Mouse (Mus musculus) hindbrain, embryonic 10.5 days (tissue): Measurements from ENCODE around the gene Clint1. TPM values are rescaled to one million over a fixed set of nuclear protein-coding genes. Genes with fewer than 3 reads are reported as not detected.

ENCODE experiments used
- DNase-seq: peaks from one replicate; pipeline ENCODE4 v3.0.0-alpha.2; 2017; ENCODE audit warnings: low spot score
- H3K27ac ChIP-seq: fragments of 300-500 bp; sonication (generic); 2 replicates; pipeline ENCODE4 v1.5.1; 2016; ENCODE audit warnings: mild to moderate bottlenecking, moderate library complexity
- H3K27me3 ChIP-seq: fragments of 300-500 bp; sonication (generic); 2 replicates; pipeline ENCODE4 v1.6.1; 2016; ENCODE audit warnings: mild to moderate bottlenecking; ENCODE audit not compliant: poor library complexity, insufficient read depth, severe bottlenecking
- H3K36me3 ChIP-seq: fragments of 300-500 bp; sonication (generic); 2 replicates; pipeline ENCODE4 v1.6.1; 2016; ENCODE audit warnings: mild to moderate bottlenecking, moderate library complexity
- H3K4me1 ChIP-seq: fragments of 300-500 bp; sonication (generic); replicated peaks from 2 replicates; pipeline ENCODE4 v1.6.1; 2016; ENCODE audit warnings: mild to moderate bottlenecking
- H3K4me3 ChIP-seq: fragments of 300-500 bp; sonication (generic); 2 replicates; pipeline ENCODE4 v1.5.1; 2016; ENCODE audit warnings: mild to moderate bottlenecking, moderate library complexity
- H3K9me3 ChIP-seq: fragments of 300-500 bp; sonication (generic); 2 replicates; pipeline ENCODE4 v1.6.1; 2016; ENCODE audit warnings: mild to moderate bottlenecking, moderate library complexity
- WGBS: fragments of 180-500 bp; shearing (Covaris S2); methylation state at CpG from one replicate; pipeline ENCODE4 v1.1.7; 2016; 5-methylcytosine and 5-hydroxymethylcytosine counted together
- polyA plus RNA-seq: library from polyadenylated mRNA; unstranded; fragments of >200 nt; fragmentation: Nextera tagmentation; extraction: Ambion mirVana; gene quantifications from 2 replicates; pipeline ENCODE4 v1.2.1, GENCODE M21; 2016

Gene Clint1
- polyA plus RNA-seq, 1 experiment from 2014 or later: 59.1 TPM

GRCm38 (mm10) chr11:45925436-45925835 is 73.6 kb downstream of the Clint1 start:
- Histone ChIP-seq H3K27ac (peak overlapping the region; percentile 79; the same call in 1 of the 2 replicates), H3K36me3 (peaks cover 14% of the 10 kb centered on the region; the same call in 1 of the 2 replicates)

GRCm38 (mm10) chr11:45926640-45927082 is 74.8 kb downstream of the Clint1 start:
- Histone ChIP-seq H3K27ac (peak overlapping the region; percentile 79), H3K4me1 (peaks cover 22% of the 10 kb centered on the region), H3K36me3 (peaks cover 23% of the 10 kb centered on the region), H3K4me3 (peak overlapping the region; percentile 48), H3K9me3 (no peaks in the 10 kb centered on the region), H3K27me3 (no peaks in the 10 kb centered on the region)
- DNase-seq: peak; percentile 85
- WGBS: under 1% methylated on average over 9 of the region's 9 CpGs

More at GRCm38 (mm10) chr11:45925436-45925835, 73.6 kb downstream of the Clint1 start:
- peak; percentile 35 for DNase-seq
- Histone ChIP-seq H3K4me3 (no peak overlapping the region), H3K27me3 (no peaks in the 10 kb centered on the region), H3K9me3 (no peaks in the 10 kb centered on the region), H3K4me1 (peaks cover 32% of the 10 kb centered on the region)
- WGBS: 58% methylated on average over 6 of the region's 6 CpGs

GRCm38 (mm10) chr11:45927456-45927855 is 75.6 kb downstream of the Clint1 start:
- peaks cover 14% of the 10 kb centered on the region for H3K4me1 ChIP-seq
- H3K9me3 ChIP-seq: no peaks in the 10 kb centered on the region
- WGBS: 71% methylated on average over 5 of the region's 5 CpGs
- no peaks in the 10 kb centered on the region for H3K27me3 ChIP-seq
- 0 out of 2 replicates have a peak overlapping the region, but pooled peaks have one; percentile 79 for H3K27ac ChIP-seq
- no peak overlapping the region for H3K4me3 ChIP-seq
- H3K36me3 ChIP-seq: peaks cover 29% of the 10 kb centered on the region
- no peak for DNase-seq

- no peak for DNase-seq
- Histone ChIP-seq H3K4me1 (peaks cover 11% of the 10 kb centered on the region), H3K36me3 (peaks cover 50% of the 10 kb centered on the region), H3K9me3 (no peaks in the 10 kb centered on the region), H3K4me3 (no peak overlapping the region), H3K27me3 (no peaks in the 10 kb centered on the region), H3K27ac (no peak overlapping the region)
- 87% methylated on average over 10 of the region's 10 CpGs for WGBS
Measured at GRCm38 (mm10) chr11:45929541-45929940, 77.7 kb downstream of the Clint1 start.

- Histone ChIP-seq H3K4me1 (no peaks in the 10 kb centered on the region), H3K9me3 (no peaks in the 10 kb centered on the region), H3K36me3 (peaks cover 81% of the 10 kb centered on the region), H3K27ac (no peak overlapping the region), H3K4me3 (no peak overlapping the region), H3K27me3 (no peaks in the 10 kb centered on the region)
- DNase-seq: no peak
- 91% methylated on average over 10 of the region's 10 CpGs for WGBS
Measured at GRCm38 (mm10) chr11:45932771-45933170, 80.9 kb downstream of the Clint1 start.

- peaks cover 74% of the 10 kb centered on the region for H3K36me3 ChIP-seq
- H3K27ac ChIP-seq: no peak overlapping the region
Measured at GRCm38 (mm10) chr11:45937478-45937877, 85.6 kb downstream of the Clint1 start.

GRCm38 (mm10) chr11:45938917-45939316 is 87.1 kb downstream of the Clint1 start:
- H3K27me3 ChIP-seq: no peaks in the 10 kb centered on the region
- no peak overlapping the region for H3K4me3 ChIP-seq
- no peak overlapping the region for H3K27ac ChIP-seq
- peaks cover 59% of the 10 kb centered on the region for H3K36me3 ChIP-seq
- H3K9me3 ChIP-seq: no peaks in the 10 kb centered on the region
- WGBS: 94% methylated on average over 8 of the region's 8 CpGs
- peaks cover 11% of the 10 kb centered on the region for H3K4me1 ChIP-seq
- no peak for DNase-seq

More at GRCm38 (mm10) chr11:45937478-45937877, 85.6 kb downstream of the Clint1 start:
- Histone ChIP-seq H3K27me3 (no peaks in the 10 kb centered on the region), H3K4me3 (no peak overlapping the region), H3K9me3 (no peaks in the 10 kb centered on the region), H3K4me1 (no peaks in the 10 kb centered on the region)
- DNase-seq: no peak
- WGBS: 95% methylated on average over 8 of the region's 8 CpGs

GRCm38 (mm10) chr11:45942281-45942680 is 90.4 kb downstream of the Clint1 start:
- Histone ChIP-seq H3K4me1 (peaks cover 17% of the 10 kb centered on the region), H3K9me3 (no peaks in the 10 kb centered on the region), H3K27ac (no peak overlapping the region), H3K27me3 (no peaks in the 10 kb centered on the region), H3K4me3 (no peak overlapping the region), H3K36me3 (peaks cover 29% of the 10 kb centered on the region)
- WGBS: 92% methylated on average over 7 of the region's 7 CpGs
- DNase-seq: no peak

- Histone ChIP-seq H3K27ac (no peak overlapping the region), H3K9me3 (no peaks in the 10 kb centered on the region), H3K4me1 (peaks cover 17% of the 10 kb centered on the region), H3K36me3 (peaks cover 29% of the 10 kb centered on the region), H3K4me3 (peak overlapping the region; percentile 94), H3K27me3 (no peaks in the 10 kb centered on the region)
- no peak for DNase-seq
- 80% methylated on average over 7 of the region's 7 CpGs for WGBS
Measured at GRCm38 (mm10) chr11:45943108-45943705, 91.4 kb downstream of the Clint1 start.

GRCm38 (mm10) chr11:45943891-45944642 is 92.2 kb downstream of the Clint1 start:
- DNase-seq: peak; percentile 23
- no peaks in the 10 kb centered on the region for H3K9me3 ChIP-seq
- no peaks in the 10 kb centered on the region for H3K27me3 ChIP-seq
- under 1% methylated on average over 49 of the region's 49 CpGs for WGBS
- peak overlapping the region; percentile 93 for H3K27ac ChIP-seq
- peaks cover 37% of the 10 kb centered on the region for H3K36me3 ChIP-seq
- peaks cover 17% of the 10 kb centered on the region for H3K4me1 ChIP-seq
- H3K4me3 ChIP-seq: peak overlapping the region; percentile 94

- peak within 1 kb of the TSS; percentile 93 for H3K27ac ChIP-seq
- H3K27me3 ChIP-seq: no peaks in the 10 kb centered on the region
- H3K4me3 ChIP-seq: peak within 1 kb of the TSS; percentile 94
- H3K9me3 ChIP-seq: no peaks in the 10 kb centered on the region
- peaks cover 41% of the 10 kb centered on the region for H3K36me3 ChIP-seq
- WGBS: under 1% methylated on average over 55 of the region's 55 CpGs
- peaks cover 17% of the 10 kb centered on the region for H3K4me1 ChIP-seq
- DNase-seq: peak; percentile 97
Measured at GRCm38 (mm10) chr11:45944643-45945156, 92.8 kb downstream of the Clint1 start, which contains the start of gene Lsm11. Gene Lsm11 (minus strand): TSS chr11:45944935.

- WGBS: 88% methylated on average over 4 of the region's 4 CpGs
- Histone ChIP-seq H3K4me1 (peaks cover 17% of the 10 kb centered on the region), H3K36me3 (peaks cover 45% of the 10 kb centered on the region), H3K4me3 (no peak overlapping the region), H3K9me3 (no peaks in the 10 kb centered on the region), H3K27ac (no peak overlapping the region), H3K27me3 (no peaks in the 10 kb centered on the region)
- no peak for DNase-seq
Measured at GRCm38 (mm10) chr11:45946796-45947195, 94.9 kb downstream of the Clint1 start.

GRCm38 (mm10) chr11:45947491-45947890 is 95.6 kb downstream of the Clint1 start:
- Histone ChIP-seq H3K4me3 (no peak overlapping the region), H3K27me3 (no peaks in the 10 kb centered on the region), H3K9me3 (no peaks in the 10 kb centered on the region), H3K27ac (no peak overlapping the region), H3K4me1 (peaks cover 17% of the 10 kb centered on the region), H3K36me3 (peaks cover 49% of the 10 kb centered on the region)
- 90% methylated on average over 2 of the region's 2 CpGs for WGBS
- DNase-seq: no peak
